Mouse (Mus musculus) MN1 (cell line): ENCODE measurements around the gene Khdc3.
"Not testable (repeated sequence)": the region's sequence is repeated elsewhere in the genome, so short reads cannot be mapped to it uniquely, and the experiment has no call there.

ENCODE experiments used
- DNase-seq: peaks from one replicate; pipeline ENCODE4 v3.0.0-alpha.2; 2016; ENCODE audit warnings: low spot score

Gene Khdc3

GRCm38 (mm10) chr9:73101536-73101935 is at the start of gene Khdc3:
Gene Khdc3, plus strand, starts transcription at chr9:73101836.
- DNase-seq, result no peak

GRCm38 (mm10) chr9:73055441-73055911 is 46.2 kb upstream of the Khdc3 start:
- DNase-seq, result no peak

GRCm38 (mm10) chr9:73059224-73059623 is 42.4 kb upstream of the Khdc3 start:
- no peak for DNase-seq

- no peak for DNase-seq
These were observed 37.9 kb upstream of the Khdc3 start for GRCm38 (mm10) chr9:73063621-73064290.

GRCm38 (mm10) chr9:73067086-73067485 is 34.5 kb upstream of the Khdc3 start:
- DNase-seq, result peak; percentile 61

GRCm38 (mm10) chr9:73068230-73068679 is 33.4 kb upstream of the Khdc3 start:
- DNase-seq, result no peak

DNA sequence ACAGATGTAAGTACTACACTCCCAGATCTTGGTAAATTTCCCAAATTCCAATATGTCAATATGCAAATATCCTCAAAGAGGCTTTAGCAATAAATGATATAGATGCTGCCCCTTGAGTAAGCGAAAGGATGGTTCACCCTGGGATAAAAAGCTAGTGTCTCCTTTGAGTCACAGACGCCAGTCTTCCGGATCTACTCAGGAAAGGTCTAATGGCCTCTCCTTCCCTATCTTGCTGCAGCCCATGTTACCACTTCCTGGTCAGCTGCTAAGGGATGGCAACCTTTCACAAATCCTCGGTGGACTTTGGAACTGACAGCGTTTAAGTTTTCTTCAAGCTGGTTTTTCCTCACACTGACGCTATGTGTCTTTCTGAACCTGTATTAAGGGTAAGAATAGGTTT is 32.9 kb upstream of the Khdc3 start:
- DNase-seq, result no peak

DNA sequence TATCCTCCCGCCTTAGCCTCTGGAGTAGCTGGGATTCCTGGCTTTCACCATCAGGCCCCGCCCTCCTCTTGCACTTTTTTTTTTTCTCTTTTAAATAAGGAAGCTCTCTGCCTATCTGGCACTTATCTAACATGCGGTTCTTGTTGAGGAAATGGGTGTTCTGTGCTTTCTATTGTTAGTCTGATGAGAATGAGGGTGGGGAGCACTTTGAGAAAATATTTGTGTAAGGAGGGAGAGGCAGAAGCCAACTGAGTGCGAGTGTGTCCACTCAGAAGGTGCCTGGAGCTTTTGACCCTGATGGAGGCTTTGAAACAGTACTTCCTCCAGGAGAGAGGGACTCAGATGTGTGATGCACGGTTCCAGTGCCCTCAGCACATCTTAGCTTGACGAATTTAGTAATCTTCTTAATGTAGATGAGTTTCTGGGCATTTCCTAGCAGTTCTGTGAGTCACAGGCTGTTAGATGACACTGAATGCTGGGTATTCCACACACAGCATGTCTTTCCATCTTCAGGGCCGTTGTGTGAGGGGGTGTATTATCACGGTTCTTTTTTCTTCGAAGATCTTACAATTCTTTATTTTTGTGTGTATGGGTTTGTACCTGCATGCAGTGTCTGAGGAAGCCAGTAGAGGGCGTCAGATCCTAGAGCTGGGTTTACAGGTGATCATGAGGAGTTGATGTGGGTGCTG is 30.5 kb upstream of the Khdc3 start:
- no peak for DNase-seq

DNA sequence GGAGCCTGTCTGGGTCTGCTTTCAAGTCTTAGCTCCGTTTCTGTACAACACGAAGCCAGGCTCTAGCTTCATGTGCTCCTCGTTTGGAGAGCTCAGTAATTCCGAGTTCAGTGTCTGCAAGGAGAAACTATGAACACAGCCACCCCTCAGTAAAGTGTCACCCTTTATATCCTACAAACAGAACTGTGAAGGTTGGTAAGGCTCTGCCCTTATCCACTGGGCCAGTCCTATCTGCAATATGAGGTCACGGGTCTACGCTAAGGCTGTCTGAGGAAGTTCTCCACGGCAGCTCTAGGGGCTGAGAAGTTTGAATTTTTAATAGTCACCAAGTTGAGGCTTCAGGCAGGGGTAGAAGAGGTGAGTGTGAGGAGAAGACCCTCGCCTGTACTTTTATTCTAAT is 29.2 kb upstream of the Khdc3 start:
- no peak for DNase-seq

- no peak for DNase-seq
These were observed 28.5 kb upstream of the Khdc3 start for GRCm38 (mm10) chr9:73073169-73073568.

DNA sequence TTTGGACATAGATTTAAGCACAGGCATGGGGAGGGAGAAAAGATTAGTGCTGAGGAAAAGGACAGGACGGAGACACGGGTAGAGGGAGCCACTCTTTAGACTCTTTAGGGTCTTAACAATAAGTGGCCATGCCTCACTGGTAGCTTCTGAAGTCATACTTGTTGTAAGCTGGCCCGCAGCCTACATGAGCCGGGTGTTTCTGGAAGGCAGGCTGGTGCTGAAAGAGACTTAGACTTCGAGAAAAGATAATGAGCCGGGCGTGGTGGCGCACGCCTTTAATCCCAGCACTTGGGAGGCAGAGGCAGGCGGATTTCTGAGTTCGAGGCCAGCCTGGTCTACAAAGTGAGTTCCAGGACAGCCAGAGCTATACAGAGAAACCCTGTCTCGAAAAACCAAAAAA is 22.3 kb upstream of the Khdc3 start:
- not testable (repeated sequence) for DNase-seq

DNA sequence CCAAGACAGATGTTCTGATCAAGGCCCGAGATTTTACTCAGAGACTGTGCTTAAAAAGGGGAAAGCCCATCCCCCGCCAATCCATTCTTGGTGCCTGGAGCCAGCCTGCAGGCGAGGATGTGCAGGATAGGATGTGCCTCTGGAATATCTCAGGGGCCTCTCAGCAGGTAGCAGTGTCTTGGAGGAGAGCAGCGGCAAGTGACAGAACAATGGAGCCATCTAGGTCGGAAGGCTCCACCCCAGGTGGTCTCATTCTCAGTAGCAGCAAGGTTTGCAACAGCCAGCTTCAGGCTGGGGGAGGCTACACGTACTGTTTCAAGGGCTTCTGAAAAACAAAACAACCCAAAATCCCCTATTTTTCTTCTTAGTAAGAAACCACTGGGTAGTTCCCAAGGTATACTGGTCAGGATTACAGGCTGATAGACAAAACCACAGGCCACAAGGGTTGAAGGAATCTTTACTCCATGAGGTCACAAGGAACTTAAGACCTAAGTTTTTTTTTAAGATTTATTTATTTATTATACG is 21.8 kb upstream of the Khdc3 start:
- no peak for DNase-seq

DNA sequence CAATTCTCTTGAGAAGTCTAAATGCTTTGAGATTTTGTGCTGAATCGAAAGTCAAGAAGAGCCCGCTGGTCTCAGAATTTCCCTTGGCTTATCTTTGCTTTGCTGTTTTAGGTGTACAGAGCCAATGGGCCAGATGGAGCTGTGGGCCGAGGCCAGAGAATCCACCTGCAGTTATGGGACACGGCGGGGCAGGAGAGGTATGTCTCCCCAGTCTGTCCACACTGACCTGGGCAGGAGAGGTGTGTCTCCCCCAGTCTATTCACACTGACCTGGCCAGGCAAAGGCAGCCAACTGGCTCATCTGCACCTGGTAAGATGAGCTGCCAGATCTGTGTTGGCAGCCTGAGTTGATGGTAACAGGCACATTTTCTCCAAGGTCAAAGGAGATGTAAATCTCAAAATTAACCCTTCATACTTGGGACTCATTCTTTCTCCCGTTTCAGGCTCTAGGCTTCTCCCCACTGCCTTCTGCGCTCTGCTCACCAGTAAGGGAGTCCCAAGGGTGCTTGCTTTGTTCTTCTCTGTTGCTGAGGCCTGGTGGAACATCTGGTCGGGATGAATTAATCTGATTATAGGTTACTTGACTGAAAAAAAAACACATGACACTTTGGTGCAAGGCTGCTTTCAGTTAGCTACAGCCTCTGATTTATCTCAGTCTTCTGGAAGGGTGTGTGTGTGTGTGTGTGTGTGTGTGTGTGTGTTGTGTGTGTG is 19.2 kb upstream of the Khdc3 start:
- peak; percentile 92 for DNase-seq

GRCm38 (mm10) chr9:73083956-73084355 is 17.7 kb upstream of the Khdc3 start:
- DNase-seq, result no peak

GRCm38 (mm10) chr9:73085845-73086244 is 15.8 kb upstream of the Khdc3 start:
- no peak for DNase-seq

DNA sequence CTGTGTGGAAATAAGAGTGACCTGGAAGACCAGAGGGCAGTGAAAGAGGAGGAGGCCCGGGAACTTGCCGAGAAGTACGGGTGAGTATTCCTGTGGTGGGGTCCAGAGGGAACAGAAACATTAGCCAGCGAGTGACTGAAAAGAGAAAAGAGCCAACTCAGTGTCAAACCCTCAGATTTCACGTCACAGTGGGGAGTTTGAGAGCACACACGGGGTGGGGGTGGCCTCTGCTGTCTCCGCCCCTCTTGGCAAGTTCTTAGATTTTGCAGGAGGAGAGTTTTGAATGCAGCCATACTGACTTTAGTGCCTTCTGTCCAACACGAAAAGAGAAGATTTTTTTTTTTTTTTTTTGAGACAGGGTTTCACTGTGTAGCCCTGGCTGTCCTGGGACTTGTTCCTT is 14.5 kb upstream of the Khdc3 start:
- no peak for DNase-seq

DNA sequence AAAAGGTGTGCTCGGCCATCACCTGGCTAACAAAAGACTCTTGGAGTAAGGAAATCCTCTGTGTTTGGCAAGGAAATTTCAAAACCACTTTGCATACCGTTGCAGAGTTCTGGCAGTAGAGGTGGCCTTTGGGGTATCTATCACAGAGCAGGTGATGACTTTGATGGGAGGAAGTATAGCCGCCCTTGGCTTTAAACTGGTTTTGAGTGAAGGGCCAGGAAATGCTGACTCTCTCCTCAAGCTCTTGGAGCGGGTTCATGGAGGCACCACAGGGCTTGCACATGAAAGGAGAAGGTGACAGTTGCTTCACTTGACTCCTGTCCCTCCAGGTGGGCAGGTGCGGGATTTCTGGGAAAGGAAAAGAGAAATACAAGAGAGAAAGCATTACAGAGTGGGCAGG is 14.1 kb upstream of the Khdc3 start:
- no peak for DNase-seq

DNA sequence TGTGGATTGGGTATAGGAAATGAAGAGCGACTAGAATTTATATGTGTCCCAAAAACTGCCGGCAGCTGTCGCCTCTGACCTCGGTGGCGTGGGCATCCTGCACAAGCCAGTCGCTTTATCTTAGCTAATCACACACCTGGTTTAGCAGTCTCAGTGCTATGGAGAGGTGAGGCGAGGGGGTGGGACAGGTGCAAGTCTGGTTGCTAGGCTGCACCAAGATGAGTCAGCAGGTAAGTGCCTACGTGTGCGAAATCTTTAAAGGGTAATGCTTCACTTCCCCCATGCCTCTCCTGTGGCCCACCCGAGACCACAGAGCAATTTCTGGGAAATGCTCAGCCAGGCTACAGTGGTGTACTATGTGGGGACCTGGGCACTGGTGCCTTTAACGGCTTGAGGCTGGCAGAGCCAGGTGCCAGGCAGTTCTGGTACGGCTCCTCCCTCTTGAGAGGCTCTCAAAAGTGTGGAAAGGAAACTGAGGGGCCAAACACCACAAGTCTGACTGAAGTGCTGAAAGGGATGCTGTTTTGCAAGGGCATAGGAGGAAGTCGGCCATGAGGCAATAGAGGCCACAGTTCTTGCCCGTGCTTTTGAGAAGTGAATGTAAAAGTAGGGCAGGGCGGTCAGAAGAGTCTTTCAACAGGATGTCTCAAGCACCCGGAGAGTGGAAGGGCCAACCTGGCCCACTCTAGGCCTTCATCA is 12.3 kb upstream of the Khdc3 start:
- DNase-seq, result no peak

GRCm38 (mm10) chr9:73090121-73090520 is 11.5 kb upstream of the Khdc3 start:
- no peak for DNase-seq

GRCm38 (mm10) chr9:73091747-73092146 is 9.9 kb upstream of the Khdc3 start:
- peak; percentile 77 for DNase-seq

GRCm38 (mm10) chr9:73094580-73094979 is 7.1 kb upstream of the Khdc3 start:
- DNase-seq, result no peak

DNA sequence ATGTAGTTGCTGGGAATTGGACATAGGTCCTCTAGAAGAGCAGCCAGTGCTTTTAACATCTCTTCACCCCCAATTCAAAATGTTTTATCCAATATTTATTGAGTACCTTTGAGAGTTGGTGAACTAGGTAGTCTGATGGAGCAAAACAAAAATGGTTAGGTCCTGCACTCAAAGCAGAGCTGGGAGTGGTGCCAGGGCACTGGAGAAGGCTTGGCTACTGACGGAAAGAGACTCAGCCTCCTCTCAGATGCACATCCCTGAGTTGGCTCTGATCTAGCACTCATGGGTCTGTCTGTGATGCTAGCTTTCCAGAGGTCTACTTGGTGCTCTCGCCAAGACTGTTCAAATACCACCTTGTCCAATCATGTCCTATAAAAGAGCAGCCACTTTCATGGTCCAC is 3.7 kb upstream of the Khdc3 start:
- no peak for DNase-seq
